Mouse (Mus musculus): ENCODE measurements at regions not wholly inside any gene's neighbourhood (a gene's known extent, or its start where the extent isn't known, plus 50 kb on each side); places are given as distances from the start of the nearest gene placed in this dataset.

DNA sequence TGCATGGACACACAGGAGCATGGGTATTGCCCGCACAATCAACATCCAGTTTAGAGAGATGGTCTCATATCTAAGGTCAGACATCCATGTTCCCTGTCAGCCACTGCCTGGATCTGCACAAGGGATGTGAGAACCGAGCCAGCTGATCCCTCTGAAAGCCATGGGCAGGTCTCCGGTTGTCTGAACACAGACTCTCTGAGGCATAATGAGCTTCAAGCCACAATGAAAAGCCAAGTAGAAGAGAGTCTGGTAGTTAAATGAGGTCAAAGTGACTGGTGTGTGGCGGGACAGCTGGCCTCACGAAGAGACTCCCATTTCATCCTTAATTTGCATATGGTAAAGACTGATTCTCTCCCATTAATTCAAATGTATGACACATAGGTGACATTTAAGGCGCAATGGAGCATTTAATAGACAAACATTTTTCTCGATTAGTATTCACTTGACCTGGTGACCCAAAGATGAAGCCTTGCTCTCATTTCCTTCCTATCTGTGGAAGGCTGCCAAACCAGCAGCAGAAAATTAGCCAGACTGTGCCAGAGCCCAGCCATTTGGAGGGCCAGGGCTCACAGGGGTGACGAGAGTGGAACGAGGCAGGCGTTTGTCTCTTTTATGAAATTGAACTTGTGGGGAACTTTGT lies 132.2 kb downstream of the Rpl14 start:
- ATAC-seq (replicated peaks) = no peak
- H3K4me2 ChIP-seq (replicated peaks) = no peak overlapping the region
- H3K4me1 ChIP-seq = peaks cover 11% of the 10 kb centered on the region; the same call in 1 of the 2 replicates
- no peak overlapping the region for H3K9ac ChIP-seq (replicated peaks)
- no peaks in the 10 kb centered on the region for H3K9me3 ChIP-seq
- H3K36me3 ChIP-seq = no peaks in the 10 kb centered on the region
- H3K4me3 ChIP-seq = no peak overlapping the region
- no peaks in the 10 kb centered on the region for H3K27me3 ChIP-seq
- H3K27ac ChIP-seq (replicated peaks) = 0 out of 2 replicates have a peak overlapping the region, but pooled peaks have one; percentile 18
- 29% methylated on average over 10 of the region's 10 CpGs for WGBS

DNA sequence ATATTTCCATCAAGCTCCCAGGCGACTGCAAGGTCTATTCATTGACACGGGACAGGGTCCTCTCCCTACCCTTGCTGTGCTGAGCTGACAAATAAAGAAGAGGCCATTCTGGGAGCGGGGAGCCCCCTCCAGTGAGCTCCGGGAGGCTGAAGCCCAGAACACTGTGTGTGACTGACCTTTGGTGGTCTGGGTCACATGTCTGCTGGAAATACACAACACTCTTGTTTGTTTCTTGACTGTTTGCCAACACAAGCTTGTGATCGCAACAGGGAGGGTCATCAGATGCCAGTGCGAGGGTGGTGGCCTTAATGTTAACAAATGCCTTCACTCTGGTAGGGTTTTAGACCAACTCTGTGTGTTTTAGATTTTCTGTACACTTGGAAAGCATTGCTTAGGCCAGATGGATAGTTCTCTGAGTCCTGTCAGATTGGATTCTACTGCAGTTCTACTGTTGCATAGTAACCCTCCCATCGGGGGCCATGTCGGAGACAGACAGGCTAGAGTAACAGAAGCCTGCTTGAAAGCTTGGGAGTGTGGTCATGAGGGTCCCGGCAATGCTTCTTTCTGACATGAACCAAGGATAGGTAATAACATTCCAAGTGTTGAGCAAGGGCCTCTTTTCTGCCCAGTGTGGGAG lies 135.4 kb downstream of the Rpl14 start:
- no peak for ATAC-seq (replicated peaks)
- no peak overlapping the region for H3K27ac ChIP-seq (replicated peaks)
- no peaks in the 10 kb centered on the region for H3K36me3 ChIP-seq
- peaks cover 14% of the 10 kb centered on the region; the same call in 1 of the 2 replicates for H3K4me1 ChIP-seq
- H3K9ac ChIP-seq (replicated peaks) = no peak overlapping the region
- no peak overlapping the region for H3K4me3 ChIP-seq
- no peak overlapping the region for H3K4me2 ChIP-seq (replicated peaks)
- 73% methylated on average over 9 of the region's 9 CpGs for WGBS
- H3K9me3 ChIP-seq = no peaks in the 10 kb centered on the region
- H3K27me3 ChIP-seq = no peaks in the 10 kb centered on the region

DNA sequence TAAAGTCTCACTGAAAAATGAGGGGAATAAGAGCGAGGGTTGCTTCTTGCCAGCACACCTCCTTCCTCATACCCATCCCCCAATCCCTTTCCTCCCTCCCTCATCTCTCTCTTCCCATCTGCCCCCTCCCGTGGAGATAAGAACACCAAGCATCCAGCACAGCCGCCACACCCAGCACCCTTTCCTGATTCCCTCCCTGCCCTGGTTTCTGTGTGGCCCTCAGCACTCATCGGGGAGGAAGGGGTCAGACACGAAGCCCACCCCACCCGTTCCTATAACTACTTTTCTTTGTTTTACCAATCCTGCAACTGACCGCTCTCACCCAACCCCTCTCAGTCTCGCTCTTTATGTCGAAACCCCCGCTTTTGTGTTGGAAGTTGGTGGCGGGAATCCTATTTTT lies 137.3 kb downstream of the Rpl14 start:
- no peak overlapping the region for H3K9ac ChIP-seq (replicated peaks)
- no peaks in the 10 kb centered on the region for H3K36me3 ChIP-seq
- no peaks in the 10 kb centered on the region for H3K9me3 ChIP-seq
- peaks cover 10% of the 10 kb centered on the region; the same call in 1 of the 2 replicates for H3K4me1 ChIP-seq
- H3K4me2 ChIP-seq (replicated peaks) = peak overlapping the region; percentile 31
- no peak overlapping the region for H3K27ac ChIP-seq (replicated peaks)
- ATAC-seq (replicated peaks) = no peak
- no peaks in the 10 kb centered on the region for H3K27me3 ChIP-seq
- H3K4me3 ChIP-seq = peak overlapping the region; percentile 11; the same call in 1 of the 2 replicates
- 5% methylated on average over 11 of the region's 11 CpGs for WGBS

DNA sequence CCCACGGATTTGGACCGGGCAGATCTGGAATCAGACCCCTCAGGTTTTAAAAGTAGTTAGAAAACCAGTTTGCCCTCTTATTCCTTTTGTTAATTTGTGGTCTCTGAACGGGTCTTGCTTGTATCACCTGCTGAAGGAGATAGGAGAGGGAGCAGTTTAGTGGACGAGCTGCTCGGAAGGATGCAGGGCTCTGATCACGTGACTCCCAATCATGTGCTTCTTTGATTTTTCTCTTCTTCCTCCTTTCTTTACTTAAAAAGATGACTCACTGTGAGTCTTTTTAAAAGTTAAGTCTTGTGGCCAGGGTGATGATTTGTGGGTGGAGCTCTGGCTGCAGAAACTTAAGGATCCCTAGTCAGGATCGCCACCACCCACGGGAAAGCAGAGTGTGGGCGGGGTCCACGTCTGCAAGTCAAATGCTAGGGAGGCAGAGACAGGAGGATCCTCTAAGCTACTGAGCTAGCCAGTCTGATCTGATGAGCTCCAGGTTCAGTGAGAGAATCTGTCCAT lies 138.0 kb downstream of the Rpl14 start:
- H3K4me3 ChIP-seq = no peak overlapping the region
- H3K27ac ChIP-seq (replicated peaks) = no peak overlapping the region
- no peaks in the 10 kb centered on the region for H3K27me3 ChIP-seq
- no peak for ATAC-seq (replicated peaks)
- 68% methylated on average over 10 of the region's 10 CpGs for WGBS
- H3K9me3 ChIP-seq = no peaks in the 10 kb centered on the region
- H3K36me3 ChIP-seq = no peaks in the 10 kb centered on the region
- no peak overlapping the region for H3K9ac ChIP-seq (replicated peaks)
- H3K4me2 ChIP-seq (replicated peaks) = peak overlapping the region; percentile 31; the same call in 1 of the 2 replicates
- peaks cover 8% of the 10 kb centered on the region; the same call in 1 of the 2 replicates for H3K4me1 ChIP-seq

DNA sequence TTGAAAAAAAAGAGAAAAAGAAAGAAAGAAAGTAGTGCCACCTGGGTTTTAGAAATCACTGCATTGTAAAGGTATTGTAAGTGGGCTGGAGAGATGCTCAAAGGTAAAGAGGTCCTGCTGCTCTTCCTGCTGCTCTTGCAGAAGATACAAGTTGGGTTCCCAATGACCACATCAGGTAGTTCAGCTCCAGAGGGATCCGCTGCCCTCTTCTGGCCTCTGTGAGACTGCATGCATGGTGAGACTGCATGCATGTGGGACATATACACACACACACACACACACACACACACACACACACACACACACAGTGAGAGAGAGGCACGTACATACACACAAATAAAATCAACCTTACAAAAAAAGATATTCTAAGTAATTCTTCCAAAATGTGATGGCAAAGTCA lies 141.7 kb downstream of the Rpl14 start:
- Histone ChIP-seq H3K4me2 (replicated peaks) (no peak overlapping the region), H3K9me3 (no peaks in the 10 kb centered on the region), H3K4me3 (no peak overlapping the region), H3K36me3 (no peaks in the 10 kb centered on the region), H3K4me1 (peaks cover 7% of the 10 kb centered on the region; the same call in 1 of the 2 replicates), H3K9ac (replicated peaks) (no peak overlapping the region), H3K27me3 (no peaks in the 10 kb centered on the region), H3K27ac (replicated peaks) (no peak overlapping the region)
- ATAC-seq (replicated peaks) = no peak
- 94% methylated on average over 2 of the region's 2 CpGs for WGBS

DNA sequence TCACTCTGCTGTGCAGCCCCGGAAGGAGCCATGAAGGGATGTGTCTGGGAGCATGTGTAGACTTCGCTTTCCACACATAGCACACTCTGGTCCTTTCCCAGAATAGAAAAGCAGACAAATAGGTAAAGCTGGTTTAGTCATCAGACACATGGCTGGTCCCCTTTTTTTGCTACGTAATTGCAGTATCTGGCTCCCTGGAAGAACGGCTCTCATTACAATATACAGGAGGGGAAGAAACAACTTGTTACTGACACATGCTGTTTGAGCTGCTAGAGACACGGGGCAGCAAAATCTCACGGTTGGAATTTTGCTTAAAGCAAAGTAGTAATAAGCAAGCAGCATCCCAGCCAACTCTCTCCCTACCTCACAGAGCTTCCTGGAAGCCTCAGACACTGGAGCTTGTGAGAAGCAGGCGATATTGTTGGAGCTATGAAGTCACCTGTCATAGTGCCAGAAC lies 144.4 kb downstream of the Rpl14 start:
- WGBS = 74% methylated on average over 7 of the region's 7 CpGs
- no peak overlapping the region for H3K27ac ChIP-seq (replicated peaks)
- no peaks in the 10 kb centered on the region for H3K27me3 ChIP-seq
- H3K9me3 ChIP-seq = no peaks in the 10 kb centered on the region
- ATAC-seq (replicated peaks) = no peak
- no peak overlapping the region for H3K4me3 ChIP-seq
- H3K4me2 ChIP-seq (replicated peaks) = no peak overlapping the region
- H3K9ac ChIP-seq (replicated peaks) = no peak overlapping the region
- H3K4me1 ChIP-seq = no peaks in the 10 kb centered on the region
- no peaks in the 10 kb centered on the region for H3K36me3 ChIP-seq

DNA sequence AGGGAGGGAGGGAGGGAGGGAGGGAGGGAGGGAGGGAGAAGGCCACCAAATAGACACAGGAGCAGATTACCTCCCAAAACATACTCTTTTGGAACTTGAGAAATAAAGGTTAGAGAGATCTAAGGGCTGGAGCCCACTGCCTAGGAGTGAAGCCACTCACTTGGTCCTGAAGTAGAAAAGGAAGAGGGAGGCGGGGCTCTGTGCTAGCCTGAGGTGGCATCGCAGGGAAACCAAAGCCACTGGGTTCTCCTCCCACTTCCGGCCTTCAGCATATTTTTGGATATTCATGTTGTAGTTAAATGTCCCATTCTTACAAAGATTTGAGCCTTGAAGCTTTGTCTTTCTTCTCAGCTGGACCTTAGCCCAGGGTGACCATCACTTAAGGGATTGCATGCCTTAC lies 147.6 kb downstream of the Rpl14 start:
- Histone ChIP-seq H3K27me3 (no peaks in the 10 kb centered on the region), H3K4me1 (no peaks in the 10 kb centered on the region), H3K4me2 (replicated peaks) (no peak overlapping the region), H3K4me3 (no peak overlapping the region), H3K36me3 (no peaks in the 10 kb centered on the region), H3K27ac (replicated peaks) (no peak overlapping the region), H3K9ac (replicated peaks) (no peak overlapping the region), H3K9me3 (no peaks in the 10 kb centered on the region)
- WGBS = 92% methylated on average over 3 of the region's 3 CpGs
- ATAC-seq (replicated peaks) = no peak

DNA sequence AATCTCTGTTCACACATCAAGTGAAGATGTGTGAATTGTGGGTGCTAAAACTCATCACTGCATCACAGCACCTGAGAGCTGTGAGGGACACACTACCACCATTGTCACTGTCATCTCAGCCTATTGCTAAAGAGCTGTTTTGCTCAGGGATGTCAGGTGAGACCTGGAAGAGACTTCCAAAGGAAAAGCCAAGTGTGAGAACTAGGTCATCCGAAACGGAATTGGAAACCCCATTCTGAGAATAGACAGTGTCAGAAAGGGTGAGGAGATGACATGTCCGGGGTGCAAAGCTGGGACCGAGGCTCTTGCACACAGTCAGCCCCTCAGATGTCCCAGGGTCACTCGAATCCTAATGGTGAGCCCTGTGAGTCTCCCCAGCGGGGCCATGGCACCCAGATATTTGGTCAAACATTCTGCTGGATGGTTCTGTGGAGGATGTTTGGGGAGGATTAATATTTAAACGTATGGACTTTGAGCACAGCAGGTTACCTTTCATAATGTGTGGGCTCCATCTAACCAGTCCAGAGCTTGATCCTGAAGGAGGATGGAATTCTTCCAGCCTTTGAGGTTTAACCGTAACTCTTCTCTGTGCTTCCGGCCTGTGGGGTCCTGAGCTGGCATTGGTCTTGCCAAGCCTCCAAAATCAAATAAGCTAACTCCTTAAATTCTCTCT lies 150.3 kb downstream of the Rpl14 start:
- Histone ChIP-seq H3K27ac (replicated peaks) (no peak overlapping the region), H3K4me1 (no peaks in the 10 kb centered on the region), H3K4me3 (no peak overlapping the region), H3K4me2 (replicated peaks) (no peak overlapping the region), H3K9ac (replicated peaks) (no peak overlapping the region), H3K27me3 (no peaks in the 10 kb centered on the region), H3K9me3 (no peaks in the 10 kb centered on the region), H3K36me3 (no peaks in the 10 kb centered on the region)
- no peak for ATAC-seq (replicated peaks)
- WGBS = 87% methylated on average over 9 of the region's 9 CpGs

DNA sequence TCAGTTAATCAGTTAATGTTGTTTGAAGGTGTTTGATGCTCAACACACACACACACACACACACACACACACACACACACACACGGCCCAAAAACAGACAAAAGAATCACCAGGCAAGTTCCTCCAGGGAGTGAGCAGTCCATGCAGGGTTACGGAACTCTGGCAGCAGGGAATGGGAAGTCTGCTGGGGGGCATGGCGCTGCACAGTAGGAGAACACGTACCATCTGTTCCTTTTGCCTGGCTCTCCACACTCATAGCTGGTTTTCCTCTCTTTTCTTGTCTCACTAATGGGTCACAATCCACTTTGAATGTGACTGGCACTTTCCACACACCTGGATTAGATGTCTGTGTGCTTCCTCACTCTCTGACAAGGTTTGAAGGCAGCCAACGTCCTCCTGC lies 151.8 kb downstream of the Rpl14 start:
- Histone ChIP-seq H3K36me3 (no peaks in the 10 kb centered on the region), H3K27ac (replicated peaks) (no peak overlapping the region), H3K4me1 (no peaks in the 10 kb centered on the region), H3K4me2 (replicated peaks) (no peak overlapping the region), H3K9me3 (no peaks in the 10 kb centered on the region), H3K4me3 (no peak overlapping the region), H3K9ac (replicated peaks) (no peak overlapping the region), H3K27me3 (no peaks in the 10 kb centered on the region)
- 66% methylated on average over 5 of the region's 5 CpGs for WGBS
- ATAC-seq (replicated peaks) = no peak

DNA sequence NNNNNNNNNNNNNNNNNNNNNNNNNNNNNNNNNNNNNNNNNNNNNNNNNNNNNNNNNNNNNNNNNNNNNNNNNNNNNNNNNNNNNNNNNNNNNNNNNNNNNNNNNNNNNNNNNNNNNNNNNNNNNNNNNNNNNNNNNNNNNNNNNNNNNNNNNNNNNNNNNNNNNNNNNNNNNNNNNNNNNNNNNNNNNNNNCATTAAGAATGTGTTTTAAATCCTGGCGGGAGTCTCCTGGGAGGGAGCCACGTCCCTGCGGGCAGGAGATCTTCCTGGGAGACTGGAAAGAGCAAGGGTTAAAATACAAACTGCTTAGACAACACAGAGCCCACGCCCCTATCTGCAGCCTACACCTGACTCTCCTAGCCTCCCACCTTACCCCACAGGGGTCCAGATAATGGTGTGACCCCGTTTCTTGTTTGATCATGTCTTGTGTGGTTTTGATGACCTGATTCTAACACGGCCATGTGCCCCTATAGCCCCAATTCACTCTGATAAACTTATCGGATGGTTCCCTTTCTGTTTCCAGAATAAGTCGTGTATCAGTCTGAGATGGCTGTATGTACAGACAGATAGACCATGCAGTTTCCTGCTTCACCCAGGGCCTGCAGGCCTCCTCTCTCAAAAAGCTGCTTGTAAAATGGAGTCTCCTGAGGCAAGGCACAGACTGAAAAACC lies 160.8 kb downstream of the Rpl14 start:
- peaks cover 40% of the 10 kb centered on the region for H3K4me1 ChIP-seq
- H3K9ac ChIP-seq (replicated peaks) = no peak overlapping the region
- H3K4me2 ChIP-seq (replicated peaks) = no peak overlapping the region
- H3K9me3 ChIP-seq = no peaks in the 10 kb centered on the region
- ATAC-seq (replicated peaks) = no peak
- H3K27ac ChIP-seq (replicated peaks) = no peak overlapping the region
- no peaks in the 10 kb centered on the region; the same call in 1 of the 2 replicates for H3K27me3 ChIP-seq
- H3K4me3 ChIP-seq = no peak overlapping the region
- 32% methylated on average over 8 of the region's 8 CpGs for WGBS
- no peaks in the 10 kb centered on the region for H3K36me3 ChIP-seq

DNA sequence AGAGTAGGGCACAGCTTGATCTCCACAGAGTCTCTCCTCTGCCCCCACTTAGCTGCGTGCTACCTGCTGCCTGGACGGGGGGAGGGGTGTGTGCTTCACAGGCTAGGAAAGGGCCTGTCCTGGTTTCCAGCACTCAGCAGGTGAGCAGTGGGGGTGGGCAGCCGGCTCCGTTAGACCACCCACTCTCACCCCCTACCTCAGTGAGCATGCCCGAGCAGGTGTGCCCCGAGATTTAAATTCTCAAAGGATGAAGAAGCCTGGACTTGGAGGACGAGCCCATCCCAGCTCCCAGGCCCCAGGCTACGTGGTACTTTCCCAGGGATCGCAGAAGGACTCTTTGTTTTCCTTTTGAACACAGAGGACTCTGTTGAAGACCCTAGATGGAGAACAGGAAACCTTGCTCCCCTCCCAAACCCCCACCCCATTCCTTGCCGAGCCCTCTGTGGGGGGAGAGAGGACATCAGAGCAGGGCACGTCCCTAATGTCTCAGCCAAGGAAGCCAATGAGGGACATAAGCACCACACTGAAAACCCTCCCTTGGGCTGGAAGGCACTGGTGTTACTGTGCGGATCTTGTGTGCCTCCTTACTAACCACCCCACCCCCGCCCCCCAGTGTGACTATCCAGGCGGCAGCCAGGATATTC lies 161.5 kb downstream of the Rpl14 start:
- no peak overlapping the region for H3K4me3 ChIP-seq
- no peak overlapping the region for H3K27ac ChIP-seq (replicated peaks)
- H3K36me3 ChIP-seq = no peaks in the 10 kb centered on the region
- H3K4me1 ChIP-seq = peaks cover 40% of the 10 kb centered on the region
- H3K9ac ChIP-seq (replicated peaks) = no peak overlapping the region
- no peak overlapping the region for H3K4me2 ChIP-seq (replicated peaks)
- 0 out of 2 replicates have a peak, but pooled peaks have one; percentile 23 for ATAC-seq (replicated peaks)
- 26% methylated on average over 14 of the region's 14 CpGs for WGBS
- H3K27me3 ChIP-seq = no peaks in the 10 kb centered on the region; the same call in 1 of the 2 replicates
- H3K9me3 ChIP-seq = no peaks in the 10 kb centered on the region

Data from forebrain, embryonic 15.5 days (tissue).